Mouse (Mus musculus) cerebellum, adult 9-11 months (tissue): ENCODE results near the gene Olfr1231.

Experiments
- DNase-seq: peaks from one replicate; pipeline ENCODE4 v3.0.0; 2022

Gene Olfr1231

DNA sequence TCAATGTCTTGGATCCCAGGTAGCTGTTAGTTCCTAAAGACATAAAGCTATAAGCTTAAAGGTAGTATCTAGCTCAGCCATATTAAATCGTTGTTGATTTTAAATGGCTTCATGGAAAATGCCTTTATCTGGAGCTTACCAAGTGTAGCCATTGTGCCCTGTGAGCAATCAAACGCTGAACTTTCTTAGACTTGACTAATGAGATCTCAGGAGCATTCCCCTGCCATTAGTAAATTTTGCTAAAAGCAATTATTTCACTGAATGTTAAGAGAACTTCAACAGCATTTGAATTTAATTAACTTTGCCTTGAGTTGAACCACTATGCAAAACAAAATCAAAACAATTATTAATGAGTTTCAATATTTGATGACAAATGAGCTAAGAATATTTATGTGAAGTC is at the start of gene Olfr1231:
Gene Olfr1231 (minus strand): TSS at position 101 of the 400 bp plus-strand sequence.
- no peak for DNase-seq

GRCm38 (mm10) chr2:89342298-89342697 is 35.4 kb upstream of the Olfr1231 start, which contains the start of gene Olfr1233:
Olfr1233 (minus strand) TSS chr2:89342398.
- no peak for DNase-seq

- DNase-seq: no peak
These were observed 22.7 kb upstream of the Olfr1231 start, which contains the start of gene Olfr1232 for GRCm38 (mm10) chr2:89329575-89329974. Olfr1232 (minus strand) TSS chr2:89329675.

DNA sequence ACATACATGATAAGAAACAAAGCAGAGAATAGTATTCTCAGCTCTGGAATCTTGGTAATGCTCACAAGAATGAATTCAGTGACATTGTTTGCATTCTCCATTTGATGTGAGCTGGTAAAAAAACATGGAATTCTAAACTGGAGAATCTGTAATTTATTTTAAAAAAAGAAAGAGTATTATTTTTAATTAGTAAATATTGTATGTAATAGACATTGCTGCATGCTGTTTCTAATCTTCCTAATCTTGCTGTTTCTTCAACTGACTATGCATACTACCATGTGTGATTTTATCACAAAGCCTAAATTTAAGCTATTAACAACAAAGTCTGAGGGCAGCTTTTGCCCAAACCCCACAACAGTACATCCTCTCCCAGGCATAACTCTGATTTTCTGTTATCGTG is 9.7 kb downstream of the Olfr1231 start, which contains the start of gene Olfr1230:
Gene Olfr1230 (minus strand): TSS at position 101 of the 400 bp plus-strand sequence.
- DNase-seq: no peak

DNA sequence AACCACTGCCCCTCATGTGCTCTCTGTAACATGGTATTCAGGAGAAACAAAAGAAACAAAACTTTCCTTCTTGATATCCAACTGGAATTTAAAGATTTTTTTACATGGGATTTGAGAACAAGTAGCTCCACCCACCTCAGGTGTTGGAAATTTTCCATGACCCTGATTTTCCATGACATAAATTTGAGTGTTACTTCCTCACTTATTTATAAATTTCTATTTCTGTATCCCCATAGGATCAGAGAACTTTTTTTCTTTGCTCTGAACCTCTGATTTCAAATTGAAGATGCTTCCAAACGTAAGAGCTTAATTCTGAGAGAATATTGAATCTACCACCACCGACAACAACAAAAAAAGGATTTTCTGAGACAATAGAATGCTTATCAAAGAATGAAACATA is 19.0 kb downstream of the Olfr1231 start, which contains the start of gene Olfr1229:
Gene Olfr1229 (minus strand): TSS at position 101 of the 400 bp plus-strand sequence.
- no peak for DNase-seq

- no peak for DNase-seq
These were observed 52.9 kb downstream of the Olfr1231 start, which contains the start of gene Olfr1228 for GRCm38 (mm10) chr2:89253962-89254361. Olfr1228 (minus strand) TSS chr2:89254062.
